Mouse (Mus musculus) liver, embryonic 14.5 days (tissue): ENCODE results near the gene Tmtc1. TPM values are rescaled to one million over a fixed set of nuclear protein-coding genes. Genes with fewer than 3 reads are reported as not detected.

ENCODE experiments used
- ATAC-seq: fragments of 200-750 bp; cut with Nextera tagmentation; 2 replicates; pipeline ENCODE4 v1.8.0; 2017; ENCODE audit warnings: moderate number of reproducible peaks, mild to moderate bottlenecking, moderate library complexity; ENCODE audit not compliant: insufficient read depth
- DNase-seq, 3 experiments: peaks; one replicate each; pipeline ENCODE4 v3.0.0-alpha.2; 2012 to 2013; ENCODE audit warnings: low read depth in 3 of 3, low spot score in 3 of 3
- H3K27ac ChIP-seq: fragments of 300-500 bp; sonication (generic); 2 replicates; pipeline ENCODE4 v1.5.1; 2014; ENCODE audit warnings: moderate library complexity, mild to moderate bottlenecking, control low read depth, inconsistent platforms
- H3K27me3 ChIP-seq: fragments of 300-500 bp; sonication (generic); 2 replicates; pipeline ENCODE4 v1.6.1; 2014; ENCODE audit warnings: mild to moderate bottlenecking, low read length, moderate library complexity; ENCODE audit not compliant: control insufficient read depth, insufficient read depth
- H3K36me3 ChIP-seq: fragments of 300-500 bp; sonication (generic); replicated peaks from 2 replicates; pipeline ENCODE4 v1.6.1; 2014; ENCODE audit warnings: low read depth; ENCODE audit not compliant: control insufficient read depth, insufficient read depth
- H3K4me1 ChIP-seq, 2 experiments: fragments of 200-500 bp in 1 of 2; fragments of 300-500 bp in 1 of 2; sonication (generic) in 1 of 2; replicated peaks; 2 replicates each; pipeline ENCODE4 v1.6.1; 2012 to 2014; ENCODE audit warnings: antibody characterized with exemption in 1 of 2, inconsistent platforms in 1 of 2, low read length in 1 of 2; ENCODE audit not compliant: control insufficient read depth in 2 of 2, insufficient read depth in 2 of 2
- H3K4me2 ChIP-seq: fragments of 300-500 bp; sonication (generic); 2 replicates; pipeline ENCODE4 v1.6.1; 2014; ENCODE audit warnings: low read depth, mild to moderate bottlenecking, control low read depth, moderate library complexity
- H3K4me3 ChIP-seq, 2 experiments: fragments of 200-500 bp in 1 of 2; fragments of 300-500 bp in 1 of 2; sonication (generic) in 1 of 2; 2 replicates each; pipeline ENCODE4 v1.5.1; 2012 to 2014; ENCODE audit warnings: low read depth in 2 of 2, low read length in 2 of 2, mild to moderate bottlenecking in 2 of 2, control low read depth in 1 of 2, inconsistent platforms in 1 of 2, moderate library complexity in 1 of 2; ENCODE audit not compliant: insufficient read depth in 1 of 2
- H3K9ac ChIP-seq: fragments of 300-500 bp; sonication (generic); replicated peaks from 2 replicates; pipeline ENCODE4 v1.6.1; 2014; ENCODE audit warnings: mild to moderate bottlenecking, control low read depth, moderate library complexity
- H3K9me3 ChIP-seq: fragments of 300-500 bp; sonication (generic); 2 replicates; pipeline ENCODE4 v1.6.1; 2016; ENCODE audit warnings: low read length, mixed read lengths; ENCODE audit not compliant: control insufficient read depth
- CTCF ChIP-seq: IDR thresholded peaks from 2 replicates; pipeline ENCODE4 v1.5.1; 2016; ENCODE audit warnings: antibody characterized with exemption, low read depth, control low read depth
- EP300 ChIP-seq: IDR thresholded peaks from 2 replicates; pipeline ENCODE4 v1.6.1; 2016; ENCODE audit warnings: antibody characterized with exemption, low read depth
- WGBS: fragments of 180-500 bp; shearing (Covaris S2); extraction: QIAGEN DNeasy Blood & Tissue Kit; methylation state at CpG from one replicate; pipeline ENCODE4 v1.1.7; 2014; ENCODE audit not compliant: insufficient replicate concordance; 5-methylcytosine and 5-hydroxymethylcytosine counted together
- polyA plus RNA-seq, 2 experiments: library from polyadenylated mRNA; depleted of rRNA in 1 of 2; stranded (reverse) in 1 of 2; unstranded in 1 of 2; fragments of >200 nt; fragmentation: Nextera tagmentation in 1 of 2; extraction: Ambion mirVana in 1 of 2; gene quantifications; 2 replicates each; pipeline versions ENCODE4 v1.2.1 to v1.2.3; 2012 to 2014

The Tmtc1 gene
- polyA plus RNA-seq, 2 experiments: 0.04 to 0.09 TPM

DNA sequence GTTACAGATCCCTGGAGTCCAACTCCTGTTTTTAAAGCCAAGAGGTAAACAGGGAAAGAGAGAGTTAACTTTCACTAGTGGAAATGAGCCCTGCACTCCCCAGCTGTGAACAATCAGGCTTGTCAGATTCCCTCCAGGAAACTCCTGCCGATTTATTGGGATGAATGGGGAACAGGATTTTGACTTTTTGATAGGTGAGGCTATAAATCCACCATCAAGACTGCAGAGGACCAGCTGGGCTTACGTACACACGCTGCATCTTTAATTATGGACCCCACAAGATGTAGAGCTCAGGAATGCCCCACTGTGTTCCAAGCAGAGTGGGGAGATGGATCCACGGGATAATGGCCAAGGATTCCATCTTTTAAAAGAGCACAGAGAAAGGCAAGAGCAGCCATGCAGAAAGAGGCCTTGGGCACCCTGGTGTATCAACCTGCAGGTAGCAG, 77.1 kb downstream of the Tmtc1 start:
- H3K36me3 ChIP-seq: no peaks in the 10 kb centered on the region
- WGBS: 51% methylated on average over 4 of the region's 4 CpGs
- H3K9me3 ChIP-seq: no peaks in the 10 kb centered on the region
- no peaks in the 10 kb centered on the region for H3K27me3 ChIP-seq
- no peak overlapping the region for H3K4me3 ChIP-seq
- no peak overlapping the region for H3K4me2 ChIP-seq
- no peak overlapping the region for H3K27ac ChIP-seq
- DNase-seq: no peak
- no peaks in the 10 kb centered on the region for H3K4me1 ChIP-seq
- TF ChIP-seq EP300: no peak
- no peak overlapping the region for H3K9ac ChIP-seq
- no peak for ATAC-seq

DNA sequence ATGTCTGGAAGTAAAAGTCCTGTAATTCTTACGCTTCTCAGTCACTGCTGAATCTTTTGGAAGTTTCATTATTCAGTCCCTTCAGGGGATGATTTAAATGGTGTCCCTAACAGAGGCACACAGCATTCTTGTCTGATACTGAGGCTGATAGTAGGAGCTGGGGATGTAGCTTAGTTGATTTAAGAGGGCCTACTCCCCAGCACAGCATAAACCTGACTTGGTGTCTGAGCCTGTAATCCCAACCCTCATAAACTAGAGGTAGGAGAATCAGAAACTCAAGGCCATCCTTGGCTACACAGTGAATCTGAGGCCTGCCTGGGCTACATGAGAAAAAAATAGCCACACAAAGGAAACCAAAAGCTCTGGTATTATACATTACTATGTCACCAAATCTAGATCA, 77.6 kb downstream of the Tmtc1 start:
- Histone ChIP-seq H3K36me3 (no peaks in the 10 kb centered on the region), H3K4me2 (no peak overlapping the region), H3K9ac (no peak overlapping the region), H3K4me1 (no peaks in the 10 kb centered on the region), H3K27ac (no peak overlapping the region), H3K9me3 (no peaks in the 10 kb centered on the region), H3K4me3 (no peak overlapping the region), H3K27me3 (no peaks in the 10 kb centered on the region)
- ATAC-seq (no peak), DNase-seq (no peak)
- TF ChIP-seq EP300 (no peak), CTCF (no peak)
- WGBS: 73% methylated on average over 1 of the region's 1 CpGs

DNA sequence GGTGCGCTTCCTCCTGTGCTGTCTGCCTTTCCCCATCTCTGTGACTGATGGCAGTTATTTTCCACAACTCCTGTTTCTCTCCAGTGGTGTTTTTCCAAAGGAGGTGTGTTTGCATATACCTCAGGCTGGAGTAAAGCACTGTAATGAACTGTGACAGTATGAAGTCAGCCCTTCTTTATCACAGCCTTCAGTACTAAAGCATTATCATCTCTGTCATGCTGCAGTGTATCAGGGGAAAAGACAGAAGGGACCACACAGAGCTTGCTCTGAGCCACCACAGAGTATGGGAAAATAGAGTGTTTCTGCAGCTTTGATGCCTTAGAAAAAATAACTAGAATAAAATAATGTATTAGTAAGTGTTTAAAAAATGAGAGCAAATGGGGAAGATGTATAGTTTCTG, 81.0 kb downstream of the Tmtc1 start:
- TF ChIP-seq CTCF: no peak
- TF ChIP-seq EP300: no peak
- ATAC-seq (no peak), DNase-seq (no peak)
- no peak overlapping the region for H3K9ac ChIP-seq
- WGBS: 80% methylated on average over 1 of the region's 1 CpGs
- no peak overlapping the region for H3K4me3 ChIP-seq
- H3K36me3 ChIP-seq: no peaks in the 10 kb centered on the region
- H3K9me3 ChIP-seq: no peaks in the 10 kb centered on the region
- no peaks in the 10 kb centered on the region for H3K27me3 ChIP-seq
- no peaks in the 10 kb centered on the region for H3K4me1 ChIP-seq
- no peak overlapping the region for H3K27ac ChIP-seq
- H3K4me2 ChIP-seq: no peak overlapping the region

DNA sequence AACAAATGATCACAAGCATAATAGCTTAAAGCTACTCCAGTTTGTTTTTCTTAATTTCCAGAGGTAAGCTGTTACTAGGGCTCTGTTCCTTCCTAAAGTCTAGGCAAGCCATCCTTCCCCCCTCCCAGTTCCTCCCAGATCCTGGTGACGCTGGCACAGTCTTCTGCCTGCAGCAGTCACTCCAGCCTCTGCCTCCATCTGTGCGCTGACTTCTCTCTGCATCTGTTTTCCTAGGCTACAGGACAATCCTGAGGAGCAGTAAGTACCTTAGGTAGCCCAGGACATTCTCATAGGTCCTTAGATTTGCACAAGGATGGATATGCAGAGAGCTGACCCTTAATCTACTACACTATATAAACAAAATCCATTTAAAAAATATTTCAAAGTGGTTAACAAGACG, 81.7 kb downstream of the Tmtc1 start:
- no peak overlapping the region for H3K27ac ChIP-seq
- H3K4me1 ChIP-seq: no peaks in the 10 kb centered on the region
- no peaks in the 10 kb centered on the region for H3K9me3 ChIP-seq
- no peaks in the 10 kb centered on the region for H3K36me3 ChIP-seq
- no peak overlapping the region for H3K4me3 ChIP-seq
- no peak for DNase-seq
- no peak for ATAC-seq
- TF ChIP-seq EP300 (no peak), CTCF (no peak)
- no peak overlapping the region for H3K9ac ChIP-seq
- H3K4me2 ChIP-seq: no peak overlapping the region
- H3K27me3 ChIP-seq: no peaks in the 10 kb centered on the region
- WGBS: 58% methylated on average over 3 of the region's 3 CpGs

DNA sequence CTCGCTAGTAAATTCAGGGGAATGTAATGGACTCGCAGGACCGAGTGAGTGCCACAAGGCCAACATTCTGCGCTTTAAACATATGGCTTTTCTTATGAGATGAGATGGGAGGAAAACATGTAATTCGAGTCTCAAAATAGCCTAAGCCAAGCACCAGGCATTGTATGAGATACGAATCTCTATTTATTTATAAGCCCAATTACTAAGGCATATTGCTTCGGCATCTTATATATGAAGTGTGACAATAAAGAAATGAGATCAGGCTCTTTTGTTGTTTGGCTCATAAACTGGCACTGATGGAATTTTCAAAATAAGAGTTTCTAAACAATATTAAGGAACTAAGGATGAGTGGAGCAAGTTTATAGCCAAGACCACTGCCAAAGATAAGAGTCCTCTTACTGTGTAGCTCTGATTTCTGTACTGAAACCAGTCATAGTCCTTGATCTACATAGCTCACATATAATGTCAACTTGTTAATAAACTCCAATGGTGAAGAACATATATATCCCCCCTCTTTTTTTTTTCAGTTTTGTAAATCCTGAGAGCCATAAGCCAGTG, 84.8 kb downstream of the Tmtc1 start:
- H3K4me2 ChIP-seq: no peak overlapping the region
- no peaks in the 10 kb centered on the region; a peak in 2 of 4 replicates for H3K4me1 ChIP-seq
- WGBS: 76% methylated on average over 7 of the region's 7 CpGs
- no peak overlapping the region for H3K9ac ChIP-seq
- no peak for TF ChIP-seq EP300
- TF ChIP-seq CTCF: no peak
- no peaks in the 10 kb centered on the region for H3K27me3 ChIP-seq
- H3K9me3 ChIP-seq: no peaks in the 10 kb centered on the region
- H3K27ac ChIP-seq: no peak overlapping the region
- no peak for DNase-seq
- H3K36me3 ChIP-seq: no peaks in the 10 kb centered on the region
- no peak for ATAC-seq
- H3K4me3 ChIP-seq: no peak overlapping the region
